ENCODE assay signal across 9 mouse cellular contexts in the genomic region with DNA sequence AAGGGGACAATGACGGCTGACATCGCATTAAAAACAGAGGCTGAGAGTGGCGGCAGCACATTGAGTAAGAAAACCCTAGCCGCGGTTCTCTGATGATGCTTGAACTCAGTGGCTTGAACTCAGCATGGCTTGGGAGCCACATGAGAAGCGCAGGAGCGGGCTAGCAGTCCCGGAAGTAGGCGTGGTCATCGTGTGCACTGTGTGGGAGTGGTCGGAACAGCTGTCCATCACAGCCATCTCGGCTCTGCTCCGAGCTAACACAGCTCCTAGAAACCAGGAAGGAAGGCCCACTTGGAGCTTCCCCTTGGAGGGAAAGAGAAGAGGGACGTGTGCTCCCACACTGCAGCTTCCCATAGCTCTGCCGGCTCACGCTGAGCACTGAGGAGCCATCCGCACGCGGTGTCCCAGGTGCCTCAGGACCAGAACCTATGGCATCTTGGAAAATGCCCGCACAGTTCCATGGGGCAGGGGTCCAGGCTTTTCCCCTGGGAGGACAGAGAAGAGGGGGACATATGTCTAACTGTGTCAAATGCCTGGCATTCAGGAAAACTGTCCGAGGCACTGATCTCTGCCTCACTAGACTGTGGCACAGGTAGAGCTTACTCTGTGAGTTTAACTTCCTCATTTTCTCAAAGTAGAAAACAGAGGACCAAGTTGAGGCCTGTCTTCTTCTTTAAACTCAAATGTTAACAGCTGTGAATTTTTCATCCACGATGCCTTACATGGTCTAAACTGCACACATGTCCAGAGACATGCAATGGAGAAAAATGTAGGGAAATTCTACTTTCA. TPM values are rescaled to one million over a fixed set of nuclear protein-coding genes. Genes with fewer than 3 reads are reported as not detected.
DNase-seq lines count a peak whose midpoint lies in the region; ATAC-seq and TF ChIP-seq lines count a peak whose summit lies in the region.
"Had no signal": no experiment of that assay in that cellular context is flagged by ENCODE, and none has a peak within 500 bp of the region (broad histone marks: within the 10 kb centered on the region; RNA-seq: fewer than 3 reads in every experiment).

No protein-coding gene starts in this region.

- H3K36me3 ChIP-seq in heart, embryonic 11.5 days (ENCODE audit: control insufficient read depth, insufficient read depth, low read length) = peaks cover 14% of the 10 kb centered on the region
- H3K36me3 ChIP-seq in embryonic facial prominence, embryonic 13.5 days = peaks cover 49% of the 10 kb centered on the region
- H3K36me3 ChIP-seq in kidney, embryonic 15.5 days = peaks cover 22% of the 10 kb centered on the region
- H3K36me3 ChIP-seq in lung, postnatal 0 days (ENCODE audit: insufficient read depth, low read length) = 0 out of 2 replicates have a peak, but pooled peaks cover 4% of the 10 kb centered on the region
- H3K36me3 ChIP-seq in stomach, embryonic 16.5 days (ENCODE audit: control insufficient read depth, insufficient read depth, low read length) = peaks cover 6% of the 10 kb centered on the region; the same call in 1 of the 2 replicates

- no peak overlapping the region for H3K27ac ChIP-seq in heart, embryonic 11.5 days (ENCODE audit: low read depth, low read length)
- H3K27ac ChIP-seq in embryonic facial prominence, embryonic 13.5 days = no peak overlapping the region
- no peak overlapping the region; the same call in 1 of the 2 replicates for H3K27ac ChIP-seq in kidney, embryonic 15.5 days
- no peak overlapping the region for H3K27ac ChIP-seq in lung, postnatal 0 days (ENCODE audit: low read length)
- no peak overlapping the region for H3K27ac ChIP-seq in stomach, embryonic 16.5 days (ENCODE audit: low read length)
- H3K27ac ChIP-seq in cerebellum, adult 2 months (ENCODE audit: insufficient read depth, low read length) = no peak overlapping the region
- H3K27ac ChIP-seq: macrophage had no signal

- 28% methylated on average over 22 of the region's 22 CpGs for WGBS in heart, embryonic 11.5 days (ENCODE audit: insufficient replicate concordance)
- whole genome bisulfite sequencing in embryonic facial prominence, embryonic 13.5 days = 34% methylated on average over 22 of the region's 22 CpGs
- WGBS in kidney, embryonic 15.5 days = 30% methylated on average over 22 of the region's 22 CpGs
- 28% methylated on average over 22 of the region's 22 CpGs for WGBS in lung, postnatal 0 days
- WGBS in stomach, embryonic 16.5 days = 32% methylated on average over 22 of the region's 22 CpGs
- WGBS in cerebellum, adult 2 months = 44% methylated on average over 22 of the region's 22 CpGs

- peak overlapping the region; percentile 55 for H3K4me2 ChIP-seq in heart, embryonic 11.5 days
- H3K4me2 ChIP-seq in embryonic facial prominence, embryonic 13.5 days = peak overlapping the region; percentile 33
- peak overlapping the region; percentile 52 for H3K4me2 ChIP-seq in kidney, embryonic 15.5 days
- peak overlapping the region; percentile 27; the same call in 1 of the 2 replicates for H3K4me2 ChIP-seq in lung, postnatal 0 days (replicated peaks; ENCODE audit: low read depth, low read length)
- H3K4me2 ChIP-seq in stomach, embryonic 16.5 days (ENCODE audit: low read depth, low read length) = peak overlapping the region; percentile 46

- no peaks in the 10 kb centered on the region for H3K27me3 ChIP-seq in heart, embryonic 11.5 days (ENCODE audit: control insufficient read depth, insufficient read depth, low read length)
- no peaks in the 10 kb centered on the region for H3K27me3 ChIP-seq in embryonic facial prominence, embryonic 13.5 days
- no peaks in the 10 kb centered on the region for H3K27me3 ChIP-seq in kidney, embryonic 15.5 days
- H3K27me3 ChIP-seq in lung, postnatal 0 days (replicated peaks; ENCODE audit: insufficient read depth, low read length) = no peaks in the 10 kb centered on the region
- no peaks in the 10 kb centered on the region for H3K27me3 ChIP-seq in stomach, embryonic 16.5 days (ENCODE audit: control insufficient read depth, insufficient read depth, low read length)
- H3K27me3 ChIP-seq in cerebellum, adult 2 months (ENCODE audit: control insufficient read depth, insufficient read depth, low read length) = no peaks in the 10 kb centered on the region

- no peaks in the 10 kb centered on the region for H3K4me1 ChIP-seq in heart, embryonic 11.5 days (ENCODE audit: control insufficient read depth, insufficient read depth, low read length)
- 0 out of 2 replicates have a peak, but pooled peaks cover 3% of the 10 kb centered on the region for H3K4me1 ChIP-seq in embryonic facial prominence, embryonic 13.5 days
- peaks cover 6% of the 10 kb centered on the region; the same call in 1 of the 2 replicates for H3K4me1 ChIP-seq in kidney, embryonic 15.5 days
- no peaks in the 10 kb centered on the region for H3K4me1 ChIP-seq in lung, postnatal 0 days (ENCODE audit: insufficient read depth, low read depth, low read length)
- no peaks in the 10 kb centered on the region for H3K4me1 ChIP-seq in stomach, embryonic 16.5 days (ENCODE audit: control insufficient read depth, insufficient read depth, low read length)
- H3K4me1 ChIP-seq in cerebellum, adult 2 months (ENCODE audit: control insufficient read depth, insufficient read depth, low read length) = no peaks in the 10 kb centered on the region

- ATAC-seq in heart, embryonic 11.5 days (replicated peaks; ENCODE audit: insufficient number of reproducible peaks, low FRiP score, low TSS enrichment) = peak; percentile 88
- peak; percentile 71; the same call in 1 of the 2 replicates for ATAC-seq in embryonic facial prominence, embryonic 13.5 days (ENCODE audit: insufficient number of reproducible peaks, insufficient read depth, low FRiP score, low TSS enrichment, low read depth)
- ATAC-seq in kidney, embryonic 15.5 days (replicated peaks; ENCODE audit: low FRiP score) = peak; percentile 94
- ATAC-seq in lung, postnatal 0 days = peak; percentile 96
- peak; percentile 94 for ATAC-seq in stomach, embryonic 16.5 days (ENCODE audit: insufficient read depth, low FRiP score)

- no peak for TF ChIP-seq POLR2A in cerebellum, adult 2 months (IDR thresholded peaks at IDR 0.05; ENCODE audit: borderline replicate concordance, insufficient read depth, low read length)

- no peak for DNase-seq in heart, adult 11 months
- peak; percentile 82 for DNase-seq in lung, postnatal 0 days (ENCODE audit: low spot score)
- no peak for DNase-seq in cerebellum, postnatal 10 days
- DNase-seq in cerebellum, adult 2 months = no peak

- H3K9ac ChIP-seq in heart, embryonic 11.5 days (ENCODE audit: low read depth, low read length) = peak overlapping the region; percentile 56; the same call in 1 of the 2 replicates
- 0 out of 2 replicates have a peak overlapping the region, but pooled peaks have one; percentile 54 for H3K9ac ChIP-seq in embryonic facial prominence, embryonic 13.5 days
- no peak overlapping the region for H3K9ac ChIP-seq in kidney, embryonic 15.5 days
- no peak overlapping the region for H3K9ac ChIP-seq in lung, postnatal 0 days (replicated peaks; ENCODE audit: low read depth)
- H3K9ac ChIP-seq in stomach, embryonic 16.5 days (ENCODE audit: low read length) = peak overlapping the region; percentile 60; the same call in 1 of the 2 replicates

- peak overlapping the region; percentile 21; the same call in 1 of the 2 replicates for H3K4me3 ChIP-seq in heart, embryonic 11.5 days (ENCODE audit: low read depth, low read length)
- peak overlapping the region; percentile 15; the same call in 1 of the 2 replicates for H3K4me3 ChIP-seq in embryonic facial prominence, embryonic 13.5 days
- H3K4me3 ChIP-seq in kidney, embryonic 15.5 days (replicated peaks) = peak overlapping the region; percentile 18; the same call in 1 of the 2 replicates
- no peak overlapping the region for H3K4me3 ChIP-seq in lung, postnatal 0 days (ENCODE audit: low read depth, low read length)
- H3K4me3 ChIP-seq in stomach, embryonic 16.5 days (replicated peaks; ENCODE audit: low read length) = peak overlapping the region; percentile 27
- no peak overlapping the region for H3K4me3 ChIP-seq in cerebellum, adult 2 months (replicated peaks; ENCODE audit: insufficient read depth, low read depth, low read length)

- H3K9me3 ChIP-seq in heart, embryonic 11.5 days (replicated peaks; ENCODE audit: control insufficient read depth, low read length) = no peaks in the 10 kb centered on the region
- no peaks in the 10 kb centered on the region for H3K9me3 ChIP-seq in embryonic facial prominence, embryonic 13.5 days
- H3K9me3 ChIP-seq in kidney, embryonic 15.5 days (replicated peaks) = no peaks in the 10 kb centered on the region
- no peaks in the 10 kb centered on the region for H3K9me3 ChIP-seq in lung, postnatal 0 days (ENCODE audit: low read length)
- H3K9me3 ChIP-seq in stomach, embryonic 16.5 days (replicated peaks; ENCODE audit: control insufficient read depth, low read length) = no peaks in the 10 kb centered on the region

- no peak for TF ChIP-seq CTCF in lung, postnatal 0 days (IDR thresholded peaks at IDR 0.05)
- TF ChIP-seq CTCF in cerebellum, adult 2 months (IDR thresholded peaks at IDR 0.05; ENCODE audit: borderline replicate concordance, insufficient read depth, low read depth, low read length) = no peak

- TF ChIP-seq EP300 in lung, postnatal 0 days (IDR thresholded peaks at IDR 0.05) = no peak

RNA-seq across cellular contexts. Expression of a gene that starts 43.1 kb away (rescaled TPM):
- 17.4 and 18.5 TPM in 2 replicates for polyA plus RNA-seq in heart, embryonic 11.5 days (2014; fragmentation: Nextera tagmentation; extraction: Ambion mirVana)
- 18.4 and 19.4 TPM in 2 replicates for polyA plus RNA-seq in embryonic facial prominence, embryonic 13.5 days (2015; fragmentation: Nextera tagmentation; extraction: Ambion mirVana)
- 10.1 and 13.7 TPM in 2 replicates for polyA plus RNA-seq in kidney, embryonic 15.5 days (2015; fragmentation: Nextera tagmentation; extraction: Ambion mirVana)
- polyA plus RNA-seq in lung, postnatal 0 days (2015; fragmentation: Nextera tagmentation; extraction: Ambion mirVana) = 4.3 and 5.0 TPM in 2 replicates
- 10.5 and 11.0 TPM in 2 replicates for polyA plus RNA-seq in stomach, embryonic 16.5 days (2015; fragmentation: Nextera tagmentation; extraction: Ambion mirVana)
- 41.0 and 41.7 TPM in 2 replicates for polyA plus RNA-seq in cerebellum, adult 2 months (2012; rRNA removed)

Comparison
In these comparisons a context has a peak if more than half of its experiments do, and no peak if none do; other contexts are left out.
1. H3K4me3 ChIP-seq: peak in heart, embryonic 11.5 days (single experiment), embryonic facial prominence, embryonic 13.5 days (single experiment), kidney, embryonic 15.5 days (single experiment) and stomach, embryonic 16.5 days (single experiment); none in lung, postnatal 0 days (single experiment) and cerebellum, adult 2 months (single experiment).
2. H3K9ac ChIP-seq: peak in heart, embryonic 11.5 days (single experiment), embryonic facial prominence, embryonic 13.5 days (single experiment) and stomach, embryonic 16.5 days (single experiment); none in kidney, embryonic 15.5 days (single experiment) and lung, postnatal 0 days (single experiment).
3. Peak in every context shown above with its lines, with median percentiles within 50 percentile points of each other: ATAC-seq and H3K4me2 ChIP-seq.